Mouse (Mus musculus): ENCODE data around the gene Myo18b.

Myo18b gene

DNA sequence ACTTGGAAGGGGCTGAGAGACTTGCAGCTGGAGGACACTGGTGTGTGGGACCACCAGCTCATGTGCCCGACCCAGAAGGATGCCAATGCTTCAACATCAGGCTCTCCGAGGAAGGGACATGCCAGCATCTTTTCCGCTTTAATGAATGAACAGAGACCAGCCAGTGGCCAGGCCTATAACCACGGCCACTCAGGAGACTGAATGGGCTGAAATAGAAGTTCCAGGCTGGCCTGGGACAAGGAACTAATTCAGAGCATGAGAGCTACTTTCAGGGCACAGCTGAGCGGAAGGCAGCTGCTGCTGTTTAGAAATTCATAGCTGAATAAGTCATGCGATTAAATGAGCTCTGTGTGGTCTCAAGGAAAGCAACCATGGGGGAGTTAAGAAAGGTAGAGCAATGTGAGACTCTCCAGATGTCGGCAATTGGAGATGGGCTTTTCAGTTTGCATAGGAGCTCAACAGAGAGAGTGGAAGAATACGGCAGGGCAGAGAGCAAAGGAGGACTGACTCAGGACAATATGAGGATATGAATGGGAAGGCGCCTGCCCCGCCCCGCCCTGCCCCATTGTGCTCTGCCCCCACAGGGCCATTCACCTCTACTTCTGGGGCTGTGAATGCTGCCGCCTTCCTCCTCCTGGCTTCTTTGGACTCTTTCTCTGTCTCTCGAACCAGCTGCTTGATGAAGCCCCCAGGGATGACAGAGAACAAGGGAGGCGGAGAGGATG lies 18.6 kb downstream of the Myo18b start:
- peak in 1 of 2 experiments; percentile 26 for DNase-seq (ENCODE audit: low spot score in 2 of 2)

DNA sequence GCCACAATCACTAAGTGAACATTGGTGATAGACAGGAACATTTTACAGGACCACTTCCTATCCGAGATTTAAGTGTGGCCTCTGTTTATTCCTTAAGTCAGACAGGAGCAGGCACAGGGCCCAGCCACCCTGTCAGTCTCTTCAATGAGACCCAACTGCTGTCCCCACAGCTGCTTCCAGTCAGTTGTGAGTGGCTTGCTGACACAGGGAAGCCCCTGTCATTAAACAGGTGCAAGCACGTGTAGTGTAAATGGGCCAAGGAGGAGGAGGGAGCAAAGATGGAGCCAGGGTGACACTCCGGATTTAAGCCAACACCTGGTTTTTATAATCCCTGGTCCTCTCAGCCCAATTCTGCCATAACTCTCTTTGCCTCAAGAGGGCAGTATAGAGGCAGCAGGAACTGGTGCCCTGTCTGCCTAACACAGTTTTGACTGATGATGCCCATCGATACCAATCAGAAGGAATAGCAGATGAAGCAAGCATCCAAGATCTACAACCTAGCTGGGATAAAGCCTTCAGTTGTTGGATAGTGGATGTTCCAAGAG lies 19.2 kb downstream of the Myo18b start:
- peak in 1 of 2 experiments; percentile 71 for DNase-seq (ENCODE audit: low spot score in 2 of 2)

DNA sequence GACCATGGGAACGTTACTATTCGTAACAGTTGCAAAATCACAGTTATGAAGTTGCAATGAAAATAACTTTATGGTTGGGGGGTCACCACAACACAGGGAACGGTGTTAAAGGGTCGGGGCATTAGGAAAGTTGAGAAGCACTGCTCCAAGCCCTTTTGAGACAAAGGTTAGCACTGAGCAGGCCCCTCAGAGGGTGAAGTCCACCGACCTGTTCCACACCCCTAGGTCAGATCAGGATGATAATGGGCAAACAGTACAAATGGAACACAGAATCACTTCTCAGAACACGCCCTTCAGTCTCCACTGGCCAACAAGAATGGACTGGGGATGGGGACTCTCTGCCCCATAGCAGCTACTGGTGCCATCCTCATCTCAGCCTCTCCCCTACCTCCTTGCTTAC lies 23.2 kb downstream of the Myo18b start:
- DNase-seq (ENCODE audit: low spot score in 2 of 2) = no peak

DNA sequence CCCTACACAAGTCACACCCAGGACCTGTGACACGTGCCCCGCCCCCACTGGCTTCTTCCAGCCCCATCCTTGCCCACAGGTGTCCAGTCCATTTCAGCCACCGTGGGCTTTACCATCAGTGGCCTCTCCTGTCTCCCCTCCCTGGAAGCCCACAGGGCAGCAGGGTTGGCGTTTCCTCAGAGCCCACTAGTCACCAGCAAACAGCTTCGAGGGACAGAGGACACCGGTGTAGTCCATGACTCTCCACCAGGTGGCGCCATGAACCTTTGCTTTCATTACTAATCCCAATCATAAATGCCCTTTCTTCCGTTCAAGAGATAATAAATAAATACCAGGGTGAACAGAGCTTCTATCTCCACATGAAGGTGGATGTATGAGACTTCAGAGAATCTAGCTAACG lies 25.4 kb downstream of the Myo18b start:
- peak in 1 of 2 experiments; percentile 81 for DNase-seq (ENCODE audit: low spot score in 2 of 2)

DNA sequence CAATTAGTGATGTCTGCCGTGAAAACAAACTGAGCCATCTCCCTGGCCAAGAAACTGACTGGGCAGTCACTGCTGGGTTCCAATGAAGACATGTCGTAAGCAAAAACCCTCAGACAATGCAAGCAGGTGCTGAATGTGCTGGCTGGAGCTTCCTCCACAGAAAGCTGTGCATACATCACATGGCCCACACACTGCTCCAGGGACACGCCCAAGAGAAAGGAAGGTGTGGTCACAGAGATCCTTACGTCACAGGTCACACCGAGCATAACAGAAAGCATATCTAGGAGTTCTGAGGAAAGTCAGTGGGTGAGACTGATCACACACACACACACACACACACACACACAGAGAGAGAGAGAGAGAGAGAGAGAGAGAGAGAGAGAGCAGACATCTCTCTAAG lies 27.5 kb downstream of the Myo18b start:
- no peak for DNase-seq (ENCODE audit: low spot score in 2 of 2)

DNA sequence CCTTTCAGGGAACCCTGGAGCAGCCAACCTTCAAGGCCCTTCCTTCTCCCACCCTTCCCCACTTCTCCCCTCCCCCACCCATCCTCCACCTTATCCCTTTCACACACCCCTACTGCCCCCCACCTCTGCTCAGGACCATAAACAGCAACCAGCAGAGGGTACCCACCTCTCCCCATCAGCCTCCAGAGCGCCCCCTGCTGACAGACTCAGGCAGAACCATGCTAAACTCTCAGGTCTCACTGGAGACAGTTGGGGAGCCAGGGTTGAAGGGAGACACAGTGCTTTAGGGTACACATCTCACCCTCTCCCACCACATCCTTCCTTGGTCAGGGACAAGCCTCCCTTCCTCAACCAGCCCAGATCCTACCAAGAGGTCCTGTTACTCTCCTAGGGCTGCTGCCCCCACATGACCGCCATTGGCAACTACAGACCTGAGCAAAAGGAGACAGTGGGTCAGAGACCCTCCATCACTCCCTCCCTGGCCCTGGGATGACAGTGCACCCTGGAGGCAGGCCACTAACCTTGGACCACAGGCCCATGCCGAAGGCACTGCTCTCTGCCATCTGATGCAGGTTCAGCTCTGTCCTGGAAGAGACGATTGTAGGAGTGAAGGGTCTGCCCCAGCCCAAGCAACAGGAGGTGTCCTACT lies 31.3 kb downstream of the Myo18b start:
- DNase-seq (ENCODE audit: low spot score in 2 of 2) = peak in 1 of 2 experiments; percentile 57

DNA sequence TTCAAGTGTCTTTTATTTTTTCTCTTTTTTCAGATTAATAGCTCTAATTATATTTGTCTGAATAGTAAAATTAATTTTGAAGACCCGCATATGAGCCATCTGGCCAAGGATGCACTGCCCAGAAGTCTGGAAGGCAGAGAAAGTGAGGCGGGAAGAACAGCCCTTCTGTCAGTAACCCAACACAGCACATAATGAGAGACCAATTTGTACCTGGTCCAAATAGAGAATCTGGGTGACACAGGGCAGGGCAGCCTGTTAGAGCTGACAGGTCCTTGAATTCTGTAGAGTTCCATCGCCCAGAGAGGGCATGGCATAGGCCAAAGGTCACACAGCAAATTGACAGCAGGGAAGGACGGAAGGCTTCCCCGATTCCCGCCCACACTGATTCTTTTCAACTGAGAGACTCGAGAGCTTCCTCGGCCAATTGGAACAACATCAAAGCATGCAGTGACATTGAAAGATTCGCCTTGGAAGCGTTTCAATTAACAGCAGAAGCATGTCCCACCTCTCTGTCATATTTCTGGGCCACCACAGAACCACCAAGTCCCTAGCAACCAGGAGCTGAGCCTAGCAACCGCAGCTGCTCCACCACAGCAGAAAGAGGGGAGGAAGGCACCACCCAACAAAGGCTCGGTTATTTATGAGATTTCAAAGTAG lies 36.7 kb downstream of the Myo18b start:
- peak in 1 of 2 experiments; percentile 41 for DNase-seq (ENCODE audit: low spot score in 2 of 2)

DNA sequence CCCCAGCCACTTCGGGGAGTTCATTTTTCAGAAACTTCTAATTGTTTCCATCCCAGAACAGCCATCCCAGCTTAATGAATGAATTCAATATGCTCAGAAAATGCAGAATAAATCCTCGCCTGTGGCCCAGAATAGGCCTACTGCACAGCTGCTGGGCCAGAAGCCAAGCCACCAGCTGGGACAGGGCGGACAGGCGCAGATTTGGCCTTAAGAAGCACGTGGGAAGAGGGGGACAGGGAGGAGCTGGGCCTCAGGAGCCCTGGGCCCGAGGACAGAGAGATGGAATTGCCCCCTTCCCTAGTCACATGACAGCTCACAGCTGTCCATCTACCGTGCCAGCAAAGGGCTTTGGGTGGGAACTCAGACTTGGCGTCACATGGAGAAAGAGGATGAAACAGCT lies 43.0 kb downstream of the Myo18b start:
- peak in 1 of 2 experiments; percentile 61 for DNase-seq (ENCODE audit: low spot score in 2 of 2)

DNA sequence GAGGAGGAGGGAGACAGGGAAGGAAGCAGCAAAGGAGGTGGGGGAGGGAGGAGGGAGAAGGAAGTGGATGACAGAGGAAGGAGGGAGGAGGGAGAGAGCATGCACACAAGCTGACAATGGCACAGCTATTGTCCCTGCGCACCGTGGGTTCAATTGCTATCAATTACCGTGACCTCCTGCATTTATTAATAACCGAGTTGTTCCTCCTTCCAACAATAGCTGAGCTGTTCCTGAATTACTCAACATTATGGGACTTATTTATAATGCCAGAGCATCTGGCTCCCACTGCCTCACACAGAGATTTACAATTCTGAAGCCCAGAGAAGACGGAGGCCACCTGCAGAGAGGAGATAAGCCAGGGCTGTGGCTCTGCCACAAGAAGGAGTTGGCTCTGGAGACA lies 44.8 kb downstream of the Myo18b start:
- DNase-seq (ENCODE audit: low spot score in 2 of 2) = no peak

DNA sequence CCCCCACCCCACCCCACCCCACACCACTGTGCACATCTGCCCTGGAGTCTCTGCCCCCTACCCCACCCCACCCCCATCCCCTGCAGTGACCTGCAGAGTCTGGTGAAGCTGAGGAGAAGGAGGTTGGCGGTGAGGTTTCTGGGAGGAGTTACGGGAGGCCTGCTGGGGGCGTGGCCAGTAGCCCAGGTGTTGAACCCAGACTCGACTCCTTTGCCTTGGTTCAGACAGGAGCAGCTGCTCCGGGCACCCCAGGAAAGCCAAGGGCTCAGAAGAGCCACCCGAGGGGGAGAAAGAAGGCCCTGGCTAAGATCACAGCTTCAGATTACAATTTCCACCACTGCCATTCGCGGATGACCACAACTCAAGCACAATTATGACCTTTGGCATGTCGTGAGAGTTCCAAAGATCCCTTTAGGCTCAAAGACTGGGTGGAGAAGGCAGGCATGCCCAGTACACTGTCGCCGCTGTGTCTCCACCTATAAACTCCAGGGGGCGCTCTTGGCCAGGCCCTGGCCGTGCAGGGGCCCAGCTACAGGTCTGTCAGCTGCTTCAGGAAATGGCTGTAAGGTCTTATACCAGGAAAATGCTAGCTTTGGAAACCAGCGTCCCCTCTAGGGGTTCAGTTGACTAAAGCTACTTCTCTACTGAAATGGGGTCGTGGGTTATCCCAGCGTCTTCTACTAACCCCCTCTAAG lies 47.4 kb downstream of the Myo18b start:
- DNase-seq (ENCODE audit: low spot score in 2 of 2) = peak in 1 of 2 experiments; percentile 51

DNA sequence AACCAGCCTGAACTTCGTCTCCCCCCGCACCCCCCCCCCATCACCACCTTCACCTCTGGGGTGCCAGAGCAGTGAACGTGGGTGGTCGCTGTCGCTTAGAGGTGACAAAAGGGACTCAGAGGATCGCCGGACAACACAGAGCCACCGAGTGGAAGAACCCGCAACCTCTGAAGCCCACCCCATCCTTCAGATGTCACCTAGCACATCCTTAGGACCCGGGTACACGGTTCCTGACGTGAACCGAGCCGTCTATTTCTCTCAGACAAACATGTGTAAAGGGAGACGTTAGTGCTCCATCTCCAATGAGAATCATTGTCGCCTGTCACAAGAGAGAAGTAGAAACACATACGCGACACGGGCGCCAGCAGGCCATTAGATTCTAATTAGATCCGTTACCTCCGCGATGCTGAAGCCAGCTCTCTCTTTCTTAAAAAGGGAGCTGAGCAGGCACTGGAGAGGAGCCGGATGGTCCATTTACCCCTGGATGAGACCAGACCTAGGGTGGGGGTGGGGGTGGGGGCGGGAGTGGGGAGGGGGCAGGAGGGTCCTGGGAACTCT lies 48.1 kb downstream of the Myo18b start:
- no peak for DNase-seq (ENCODE audit: low spot score in 2 of 2)

DNA sequence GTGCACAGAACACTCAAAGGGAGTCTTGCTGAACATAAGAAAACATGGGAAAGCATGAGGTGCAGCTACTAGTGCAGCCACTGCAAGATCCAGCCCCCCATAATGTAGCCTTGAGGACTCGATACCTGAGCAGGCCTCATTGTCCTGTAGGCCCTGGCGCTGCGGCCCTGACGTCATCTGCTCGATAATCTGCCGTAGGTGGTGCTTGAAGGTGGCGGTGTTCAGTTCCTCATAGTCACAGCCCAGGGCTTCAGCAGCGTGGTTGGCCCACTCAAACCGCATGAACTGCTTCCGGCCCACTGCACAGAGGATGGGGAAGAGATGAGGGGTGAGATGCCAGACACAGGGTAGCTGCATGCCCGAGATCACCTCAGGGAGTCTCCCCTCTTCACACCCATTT lies 50.0 kb downstream of the Myo18b start:
- no peak for DNase-seq (ENCODE audit: low spot score in 2 of 2)

DNA sequence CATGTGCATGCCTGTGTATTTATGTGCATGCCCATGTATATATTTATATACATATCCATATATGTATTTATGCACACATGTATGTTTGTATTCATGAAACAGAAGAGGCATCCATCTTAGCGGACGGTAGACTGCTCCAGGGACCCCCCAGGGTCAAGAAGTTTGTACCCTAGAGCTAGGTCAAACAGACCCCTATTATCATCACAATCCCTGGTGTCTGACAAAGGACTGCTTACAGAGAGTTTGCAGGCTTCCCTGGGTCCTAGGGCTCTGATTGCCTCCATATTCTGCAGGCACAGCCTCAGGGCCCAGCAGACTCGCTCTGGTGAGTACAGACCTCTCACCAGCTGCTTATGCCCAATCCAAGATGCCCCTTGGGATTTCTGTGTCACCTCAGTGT lies 51.7 kb downstream of the Myo18b start:
- DNase-seq (ENCODE audit: low spot score in 2 of 2) = no peak

DNA sequence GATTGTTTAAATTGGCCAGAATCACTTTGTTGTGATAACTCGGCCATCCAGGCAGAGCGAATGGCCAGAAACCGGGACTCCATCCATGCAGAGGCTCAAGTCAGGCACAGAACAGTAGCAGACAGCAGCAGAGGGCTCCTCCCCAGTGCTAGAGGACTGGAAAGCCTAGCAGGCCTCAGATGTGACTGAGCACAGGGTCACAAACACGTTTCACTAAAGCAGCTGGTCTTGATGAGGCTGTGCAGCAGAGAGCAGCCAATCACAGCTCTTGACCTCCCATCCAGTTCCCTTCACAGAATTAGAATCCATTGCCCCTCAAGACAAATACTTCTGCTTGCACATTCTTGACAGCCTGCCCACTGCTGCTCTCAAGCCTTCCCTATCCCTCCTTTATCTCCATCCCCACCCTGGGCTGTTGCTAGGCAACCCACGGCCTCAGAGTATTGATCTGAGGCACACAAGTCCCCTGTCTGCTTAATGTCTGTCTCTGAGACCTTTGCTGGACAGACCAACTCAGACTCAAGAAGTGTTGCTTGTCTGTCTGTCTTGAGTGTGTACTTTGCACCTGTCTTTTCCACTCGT lies 52.4 kb downstream of the Myo18b start:
- DNase-seq (ENCODE audit: low spot score in 2 of 2) = no peak

DNA sequence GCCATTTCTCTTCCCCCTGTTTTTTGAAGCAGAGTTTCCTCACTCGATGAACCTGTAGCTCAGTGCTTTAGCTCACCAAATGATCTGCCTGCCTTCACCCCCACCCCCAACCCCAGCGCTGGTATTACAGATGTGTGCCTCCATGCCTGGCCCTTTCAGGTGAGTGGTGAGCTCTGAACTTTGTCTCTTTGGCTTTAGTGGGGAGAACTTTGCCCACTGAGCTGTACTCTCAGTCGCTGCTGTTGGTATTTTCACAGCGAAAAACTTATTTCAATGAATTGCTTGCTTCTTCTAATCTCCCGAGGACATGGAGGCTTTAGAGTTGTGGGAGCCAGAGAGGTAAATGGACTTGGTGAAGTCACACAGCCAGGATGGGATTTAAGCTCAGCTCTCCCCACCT lies 53.5 kb downstream of the Myo18b start:
- DNase-seq (ENCODE audit: low spot score in 2 of 2) = no peak

DNA sequence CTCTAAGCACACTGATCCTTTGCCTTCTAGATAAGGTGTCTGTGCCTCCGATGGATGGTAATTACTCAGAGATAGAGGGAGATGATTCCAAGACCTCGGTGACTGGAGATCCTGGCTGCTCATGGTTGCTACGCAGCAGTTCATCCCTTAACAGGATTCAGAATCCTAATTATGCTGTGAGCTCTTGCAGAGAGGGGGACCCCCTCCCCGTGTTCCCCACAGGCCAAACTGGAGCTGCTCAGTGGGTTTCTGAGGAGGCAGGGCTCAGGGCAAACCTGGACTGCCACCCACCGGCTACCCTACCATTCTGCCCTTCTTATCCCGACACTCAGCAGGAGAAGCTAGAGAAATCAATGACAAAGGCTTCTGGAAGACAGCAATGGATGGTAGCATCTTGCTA lies 54.3 kb downstream of the Myo18b start:
- DNase-seq (ENCODE audit: low spot score in 2 of 2) = no peak

DNA sequence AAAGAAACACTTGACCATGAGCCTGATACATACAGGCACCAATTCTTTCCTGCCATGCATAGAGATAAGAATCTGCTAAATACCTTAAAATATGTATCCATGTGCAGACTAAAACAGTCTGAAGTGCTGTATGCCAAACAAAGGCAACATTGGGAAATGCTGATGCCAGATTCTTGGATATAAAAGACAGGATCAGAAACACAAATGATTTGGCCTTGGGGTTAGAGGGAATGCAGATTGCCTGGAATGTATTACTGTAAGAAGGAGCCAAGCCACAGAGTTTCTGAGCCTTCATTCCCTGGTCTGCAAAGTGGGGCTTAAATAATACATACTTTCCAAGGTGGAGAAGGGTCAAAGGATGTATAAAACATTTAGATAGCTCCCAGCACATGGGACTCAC lies 61.3 kb downstream of the Myo18b start:
- no peak for DNase-seq (ENCODE audit: low spot score in 2 of 2)

DNA sequence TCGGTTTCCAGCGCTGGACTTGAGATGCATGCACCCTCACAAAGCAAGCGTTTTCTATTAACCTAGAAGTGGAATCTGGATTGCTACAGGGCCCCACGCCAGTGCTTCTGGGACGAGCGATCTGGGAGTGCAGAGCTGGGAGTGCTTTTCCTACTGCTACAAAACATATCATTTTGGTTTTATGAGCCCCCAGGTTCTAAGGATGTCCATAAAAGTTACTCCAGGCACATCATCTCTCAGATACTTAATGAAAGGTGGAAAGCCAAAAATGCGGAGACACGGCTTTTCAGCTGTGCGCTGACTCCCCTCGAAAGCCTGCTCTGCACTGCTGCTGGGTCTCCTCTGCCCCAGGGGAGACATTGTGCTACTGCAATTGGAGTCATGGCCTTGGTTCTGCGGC lies 62.3 kb downstream of the Myo18b start:
- no peak for DNase-seq (ENCODE audit: low spot score in 2 of 2)

DNA sequence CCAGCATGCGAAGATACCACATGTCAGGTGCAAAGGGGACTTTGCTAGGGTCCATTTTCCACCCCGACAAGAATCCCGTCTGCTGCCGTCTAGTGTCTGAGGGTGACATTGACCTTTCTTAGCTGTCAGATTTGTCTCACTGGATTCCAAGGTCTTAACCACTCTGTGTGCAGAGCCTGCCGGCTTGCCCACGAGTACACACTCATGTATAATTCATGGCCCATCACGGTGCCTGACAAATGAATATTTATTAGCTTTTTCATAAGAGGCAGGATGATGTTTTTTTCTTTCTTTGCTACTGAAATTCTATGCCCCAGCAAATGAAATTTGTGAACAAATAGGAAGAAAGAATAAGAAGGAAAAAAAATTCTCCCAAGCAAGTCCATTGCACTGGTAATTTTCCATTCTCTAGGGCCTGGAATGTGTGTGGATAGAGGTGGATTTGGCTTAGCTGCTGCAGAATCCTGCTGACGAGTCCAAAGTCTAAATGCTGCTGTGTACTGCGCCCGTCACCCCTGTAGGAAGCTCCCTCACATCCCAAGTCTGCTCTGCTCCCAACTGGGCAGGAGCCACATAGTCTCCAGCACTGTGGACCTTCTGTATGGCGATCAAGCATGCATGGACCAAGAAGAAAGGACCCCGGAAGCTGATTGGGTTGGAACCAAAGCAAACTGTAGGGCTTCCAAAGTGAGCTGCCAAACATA lies 70.9 kb downstream of the Myo18b start:
- DNase-seq (ENCODE audit: low spot score in 2 of 2) = peak; percentile 14 to 26

DNA sequence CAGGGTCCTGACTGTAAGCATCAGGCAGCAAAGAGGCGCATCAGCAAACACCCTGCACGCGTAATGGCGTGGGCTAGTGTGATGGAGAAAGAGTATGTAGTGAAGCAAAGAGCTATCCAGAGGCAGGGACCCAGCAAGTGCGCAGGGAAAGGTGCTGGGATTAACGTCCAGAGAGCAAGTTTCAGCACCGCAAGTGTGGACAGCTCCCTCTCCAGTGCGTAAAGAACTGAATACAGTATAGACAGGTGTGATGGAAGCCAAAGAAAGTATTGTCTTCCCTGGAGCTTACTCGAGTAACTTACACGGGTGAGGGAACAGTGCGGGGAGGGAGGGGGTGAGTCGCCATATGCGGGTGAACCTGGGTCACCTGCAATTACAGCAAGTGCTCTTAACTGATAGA lies 71.8 kb downstream of the Myo18b start:
- DNase-seq (ENCODE audit: low spot score in 2 of 2) = no peak

DNA sequence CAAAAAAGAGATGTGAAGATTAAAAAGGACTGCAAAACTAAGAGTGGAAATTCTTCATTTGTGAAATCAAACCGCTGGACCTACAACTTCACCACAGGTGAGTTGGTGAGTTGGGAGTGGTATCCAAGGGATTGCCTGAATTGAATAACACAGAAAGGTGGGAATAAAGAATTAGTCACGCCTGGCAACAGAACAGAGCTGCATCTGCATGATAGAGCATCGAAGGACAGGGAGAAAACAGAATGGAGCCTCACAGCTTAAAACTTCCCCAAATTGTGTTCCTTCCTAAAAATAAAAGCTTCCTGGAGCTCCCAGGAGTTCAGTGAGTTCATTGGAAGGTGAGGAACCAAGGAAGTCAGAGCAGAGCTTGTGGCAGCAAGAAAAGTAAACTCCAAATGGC lies 73.7 kb downstream of the Myo18b start:
- DNase-seq (ENCODE audit: low spot score in 2 of 2) = no peak
